Mouse (Mus musculus) cortical plate, adult 2 months (tissue): ENCODE measurements around the gene Lcat.

Source experiments
- CTCF ChIP-seq: fragments of 200-500 bp; IDR thresholded peaks from 2 replicates; pipeline ENCODE4 v1.5.1; 2011; ENCODE audit warnings: mild to moderate bottlenecking, control low read depth, low read length; ENCODE audit not compliant: insufficient read depth; ENCODE audit errors: extremely low read depth
- POLR2A ChIP-seq: fragments of 200-500 bp; IDR thresholded peaks from 2 replicates; pipeline ENCODE4 v1.6.1; 2011; ENCODE audit warnings: mild to moderate bottlenecking, low read length, control low read depth; ENCODE audit not compliant: insufficient read depth; ENCODE audit errors: extremely low read depth

GRCm38 (mm10) chr8:105966692-105967311 lies 23.6 kb upstream of the Lcat start:
- TF ChIP-seq POLR2A (no peak), CTCF (no peak)
